Comparison of ENCODE assay signal across 1 mouse cellular context in the genomic region with DNA sequence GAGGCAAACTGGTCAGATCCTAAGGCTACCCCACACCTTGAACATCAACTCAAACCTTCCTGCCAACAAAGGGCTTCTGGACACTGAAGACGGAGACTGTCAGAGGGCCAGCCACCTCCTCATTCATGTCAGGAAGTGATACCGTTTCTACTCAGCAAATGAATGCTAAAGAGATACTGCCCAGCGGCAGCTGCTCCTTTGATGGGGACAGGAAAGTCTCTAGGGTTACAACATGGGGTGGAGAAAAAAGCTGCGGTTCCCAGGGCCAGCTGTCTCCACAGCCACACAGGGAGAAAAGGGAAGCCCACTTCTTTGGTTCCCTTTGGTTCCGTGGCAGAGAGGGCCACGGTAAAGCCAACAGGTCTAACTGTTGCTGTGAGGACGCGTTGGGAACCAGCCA.
TF ChIP-seq lines count a peak whose summit lies in the region.

No protein-coding gene starts in this region.

TF ChIP-seq in myocyte, 11 proteins besides CTCF, POLR2A, EP300 and RAD21 (continued from another document):
- TF ChIP-seq MYOG (IDR thresholded peaks at IDR 0.05; ENCODE audit: control insufficient read depth in 1 of 3, insufficient read depth in 1 of 3, insufficient read length in 2 of 3, low read depth in 2 of 3) (peak; percentile 30 to 95 (median 95)), MYOD1 (IDR thresholded peaks at IDR 0.05; ENCODE audit: control insufficient read depth in 1 of 3, insufficient read length in 2 of 3, low read depth in 2 of 3) (peak; percentile 38 to 88 (median 61)), REST (IDR thresholded peaks at IDR 0.05; ENCODE audit: insufficient read depth, insufficient read length) (no peak)
